Mouse (Mus musculus): ENCODE measurements around the gene Olfr589.
"Not testable (repeated sequence)": the region's sequence is repeated elsewhere in the genome, so short reads cannot be mapped to it uniquely, and the experiment has no call there.

Gene Olfr589

GRCm38 (mm10) chr7:103156256-103156655, at the start of gene Olfr589:
Olfr589 (minus strand) TSS chr7:103156356.
- no peak for DNase-seq

- not testable (repeated sequence) for DNase-seq
These were observed 28.3 kb upstream of the Olfr589 start, which contains the start of gene Olfr592 for GRCm38 (mm10) chr7:103184503-103184902. Olfr592 (plus strand) TSS chr7:103184803.

DNA sequence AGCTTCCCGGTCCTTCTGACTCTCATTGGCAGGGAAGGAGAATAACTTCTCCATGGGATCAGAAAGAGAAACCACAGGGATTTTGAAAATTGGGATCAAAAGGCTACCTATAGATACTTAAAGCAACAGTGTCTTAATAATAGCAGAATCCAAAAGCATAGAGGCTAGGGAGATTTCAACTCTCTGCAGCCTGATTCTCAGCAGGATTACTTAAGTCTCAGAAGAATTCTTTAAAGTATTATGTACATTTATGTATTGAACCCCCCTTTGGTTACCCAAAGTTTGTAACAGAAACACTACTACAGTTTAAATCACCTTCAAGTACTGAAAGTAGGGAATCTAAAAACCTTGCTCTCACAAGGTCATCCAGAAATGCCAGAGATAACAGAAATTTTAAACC, 22.1 kb upstream of the Olfr589 start, which contains the start of gene Olfr591:
Gene Olfr591, minus strand, starts transcription at position 101 of the 400 bp plus-strand sequence.
- no peak for DNase-seq

- DNase-seq, result no peak
These were observed 13.5 kb upstream of the Olfr589 start for GRCm38 (mm10) chr7:103169697-103170096.

DNA sequence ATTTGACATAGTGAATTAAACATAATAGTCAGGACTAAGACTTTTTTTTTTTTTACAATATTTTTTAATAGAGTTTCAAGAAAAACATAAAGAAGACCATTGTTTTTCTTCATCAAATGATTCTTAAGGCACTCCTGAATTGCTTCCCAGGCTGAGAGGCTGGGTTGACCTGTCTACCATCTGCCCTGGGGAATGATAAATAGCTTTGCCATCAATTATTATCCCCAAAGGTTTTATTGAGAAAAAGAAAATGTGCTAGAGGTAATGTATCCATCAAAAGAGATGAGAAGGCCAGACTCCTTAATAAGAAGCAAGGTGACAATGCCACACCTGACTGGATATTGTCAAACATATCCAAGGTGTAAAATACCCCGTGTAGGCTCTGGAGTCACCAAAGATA, 15.6 kb downstream of the Olfr589 start, which contains the start of gene Olfr588-ps1:
Gene Olfr588-ps1, plus strand, starts transcription at position 301 of the 400 bp plus-strand sequence.
- no peak for DNase-seq

GRCm38 (mm10) chr7:103125538-103125937, 30.6 kb downstream of the Olfr589 start, which contains the start of gene Olfr586:
Olfr586 (minus strand) TSS chr7:103125638.
- DNase-seq, result no peak

DNA sequence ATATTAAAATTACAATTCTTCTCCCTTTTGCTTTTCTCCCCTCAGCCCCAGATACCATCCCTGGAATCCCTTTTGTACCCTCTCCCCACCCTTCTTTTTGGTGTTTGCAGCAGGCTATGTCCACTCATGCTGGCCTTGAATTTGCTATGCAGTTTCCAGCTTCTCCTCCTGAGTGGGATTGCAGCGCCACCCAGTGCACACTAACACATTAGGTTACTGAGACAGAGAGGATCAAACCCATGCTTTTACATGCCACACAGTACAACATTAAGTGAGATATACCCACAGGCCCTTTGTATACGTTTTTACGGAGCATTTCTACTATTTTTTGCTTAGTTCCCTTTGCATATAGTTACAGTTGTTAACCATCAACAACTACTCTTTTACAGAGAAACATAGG, 36.8 kb downstream of the Olfr589 start:
- DNase-seq, result no peak

Measured in layer of hippocampus, adult 9-11 months (tissue).